Mouse (Mus musculus) right cerebral cortex, postnatal 14 days (tissue): ENCODE data around the gene St6galnac6.
A peak's percentile ranks its signal among the peaks of the same experiment; 100 is the strongest.

Source experiments
- DNase-seq: peaks from one replicate; pipeline ENCODE4 v3.0.0; 2022

St6galnac6 gene

GRCm38 (mm10) chr2:32586871-32587351 lies 12.6 kb upstream of the St6galnac6 start, which contains the start of gene St6galnac4:
Gene St6galnac4, plus strand, starts transcription at chr2:32587095.
- DNase-seq: peak; percentile 92

- DNase-seq: no peak
Measured at GRCm38 (mm10) chr2:32587731-32588321, 11.7 kb upstream of the St6galnac6 start.

GRCm38 (mm10) chr2:32589213-32589795 lies 10.2 kb upstream of the St6galnac6 start:
- DNase-seq: peak; percentile 54

- DNase-seq: no peak
Measured at GRCm38 (mm10) chr2:32590224-32590623, 9.3 kb upstream of the St6galnac6 start.

- no peak for DNase-seq
Measured at GRCm38 (mm10) chr2:32591249-32591648, 8.3 kb upstream of the St6galnac6 start.

GRCm38 (mm10) chr2:32596725-32597124 lies 2.8 kb upstream of the St6galnac6 start:
- no peak for DNase-seq

GRCm38 (mm10) chr2:32597248-32597647 lies 2.3 kb upstream of the St6galnac6 start:
- DNase-seq: no peak

- no peak for DNase-seq
Measured at GRCm38 (mm10) chr2:32597699-32598098, 1.8 kb upstream of the St6galnac6 start.

GRCm38 (mm10) chr2:32598506-32598905 lies 1.0 kb upstream of the St6galnac6 start:
- DNase-seq: no peak

GRCm38 (mm10) chr2:32601417-32602065 lies 2.0 kb downstream of the St6galnac6 start:
- no peak for DNase-seq

GRCm38 (mm10) chr2:32602600-32603054 lies 3.1 kb downstream of the St6galnac6 start:
- DNase-seq: peak; percentile 92

- no peak for DNase-seq
Measured at GRCm38 (mm10) chr2:32604631-32605030, 5.1 kb downstream of the St6galnac6 start.

- DNase-seq: peak; percentile 82
Measured at GRCm38 (mm10) chr2:32606161-32607142, 6.9 kb downstream of the St6galnac6 start.

- DNase-seq: no peak
Measured at GRCm38 (mm10) chr2:32607262-32607947, 7.9 kb downstream of the St6galnac6 start.

- no peak for DNase-seq
Measured at GRCm38 (mm10) chr2:32608141-32608777, 8.8 kb downstream of the St6galnac6 start.

- no peak for DNase-seq
Measured at GRCm38 (mm10) chr2:32608778-32609435, 9.4 kb downstream of the St6galnac6 start.

GRCm38 (mm10) chr2:32610610-32611229 lies 11.2 kb downstream of the St6galnac6 start:
- no peak for DNase-seq

GRCm38 (mm10) chr2:32612274-32612673 lies 12.8 kb downstream of the St6galnac6 start:
- no peak for DNase-seq

GRCm38 (mm10) chr2:32617109-32617508 lies 17.6 kb downstream of the St6galnac6 start:
- no peak for DNase-seq

GRCm38 (mm10) chr2:32617601-32618000 lies 18.1 kb downstream of the St6galnac6 start:
- peak; percentile 44 for DNase-seq

GRCm38 (mm10) chr2:32618051-32618450 lies 18.5 kb downstream of the St6galnac6 start:
- no peak for DNase-seq
